Mouse (Mus musculus) lung, adult 2 months (tissue): Measurements from ENCODE around the gene Ap4m1.

Experiments
- CTCF ChIP-seq: fragments of 200-500 bp; IDR thresholded peaks from 2 replicates; pipeline ENCODE4 v1.5.1; 2011; ENCODE audit warnings: mild to moderate bottlenecking, low read length, control low read depth; ENCODE audit not compliant: insufficient read depth
- POLR2A ChIP-seq: fragments of 200-500 bp; IDR thresholded peaks from 2 replicates; pipeline ENCODE4 v1.6.1; 2011; ENCODE audit warnings: low read depth, mild to moderate bottlenecking, control low read depth, low read length, borderline replicate concordance; ENCODE audit errors: extremely low read depth

DNA sequence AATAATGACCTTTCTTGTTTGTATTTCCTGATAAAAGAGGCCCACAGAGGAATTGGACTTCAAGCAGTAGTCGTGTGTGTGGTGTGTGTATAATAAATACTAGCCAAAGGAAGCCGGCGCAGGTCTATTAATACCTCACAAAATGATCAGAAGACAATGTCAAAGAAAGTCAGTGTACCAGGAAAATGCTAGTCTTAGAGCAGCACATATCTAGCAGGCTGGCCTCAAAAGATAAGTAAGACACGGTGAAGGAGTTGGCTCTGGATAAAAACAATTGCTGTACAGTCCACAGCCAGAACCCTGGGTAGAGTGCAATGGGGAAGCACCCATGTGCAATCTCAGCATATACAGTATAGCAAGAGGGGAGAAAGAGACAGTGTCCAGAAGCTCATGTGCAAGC lies 34.5 kb upstream of the Ap4m1 start:
- TF ChIP-seq CTCF (no peak), POLR2A (no peak)
